Mouse (Mus musculus) liver, embryonic 14.5 days (tissue): Measurements from ENCODE around the gene Sertad1.

Source experiments
- CTCF ChIP-seq: IDR thresholded peaks from 2 replicates; pipeline ENCODE4 v1.5.1; 2016; ENCODE audit warnings: antibody characterized with exemption, low read depth, control low read depth
- EP300 ChIP-seq: IDR thresholded peaks from 2 replicates; pipeline ENCODE4 v1.6.1; 2016; ENCODE audit warnings: antibody characterized with exemption, low read depth

GRCm38 (mm10) chr7:27493022-27493421 is 6.3 kb downstream of the Sertad1 start:
- TF ChIP-seq EP300 = no peak
- TF ChIP-seq CTCF = no peak
